ENCODE assay signal across 9 mouse cellular contexts in genomic region chr9:70168973-70169372, GRCm38 (mm10). TPM values are rescaled to one million over a fixed set of nuclear protein-coding genes. Genes with fewer than 3 reads are reported as not detected.
DNase-seq lines count a peak whose midpoint lies in the region; ATAC-seq and TF ChIP-seq lines count a peak whose summit lies in the region.
"Had no signal": no experiment of that assay in that cellular context is flagged by ENCODE, and none has a peak within 500 bp of the region (broad histone marks: within the 10 kb centered on the region; RNA-seq: fewer than 3 reads in every experiment).

No protein-coding gene starts in this region.

- H3K4me2 ChIP-seq in neural tube, embryonic 15.5 days = no peak overlapping the region

- no peaks in the 10 kb centered on the region for H3K27me3 ChIP-seq in neural tube, embryonic 15.5 days (replicated peaks)

- intact Hi-C loops in heart, postnatal 25 days (cut with DNase I) = no loop called here

- no peaks in the 10 kb centered on the region for H3K4me1 ChIP-seq in neural tube, embryonic 15.5 days
- no peaks in the 10 kb centered on the region for H3K4me1 ChIP-seq in cortical plate, adult 2 months (ENCODE audit: control insufficient read depth, insufficient read depth, low read length)

- H3K9me3 ChIP-seq in neural tube, embryonic 15.5 days (replicated peaks) = no peaks in the 10 kb centered on the region

- no peaks in the 10 kb centered on the region for H3K36me3 ChIP-seq in neural tube, embryonic 15.5 days

- no peak for TF ChIP-seq POLR2A in cortical plate, adult 2 months (IDR thresholded peaks at IDR 0.05; ENCODE audit: extremely low read depth, insufficient read depth, low read length)

- TF ChIP-seq CTCF in cortical plate, adult 2 months (IDR thresholded peaks at IDR 0.05; ENCODE audit: extremely low read depth, insufficient read depth, low read length) = 0 out of 2 replicates have a peak, but pooled peaks have one; percentile 15

- H3K4me3 ChIP-seq in neural tube, embryonic 15.5 days (replicated peaks) = no peak overlapping the region
- no peak overlapping the region for H3K4me3 ChIP-seq in cortical plate, adult 2 months (ENCODE audit: insufficient read depth, low read length)

- H3K9ac ChIP-seq in neural tube, embryonic 15.5 days (replicated peaks) = no peak overlapping the region

- WGBS in neural tube, embryonic 15.5 days = 92% methylated on average over 7 of the region's 7 CpGs

- no peak for ATAC-seq in neural tube, embryonic 15.5 days (ENCODE audit: low FRiP score)
- ATAC-seq: inflammation-experienced regulatory T-cells, adult 6 months had no signal

- no peak overlapping the region for H3K27ac ChIP-seq in neural tube, embryonic 15.5 days (replicated peaks)
- no peak overlapping the region for H3K27ac ChIP-seq in cortical plate, adult 2 months (ENCODE audit: insufficient read depth, low read length)

- peak; percentile 9 for DNase-seq in heart, postnatal 4 days
- DNase-seq in heart, postnatal 25 days (ENCODE audit: low spot score) = no peak
- peak; percentile 23 for DNase-seq in neural tube, embryonic 10.5 days (ENCODE audit: extremely low spot score, low spot score)
- DNase-seq in thymus, postnatal 4 days = peak; percentile 56
- no peak for DNase-seq in layer of hippocampus, adult 11-12 months (ENCODE audit: low spot score)
- DNase-seq in layer of hippocampus, adult 9-11 months = no peak

RNA-seq across cellular contexts. Expression of gene Fam81a, which starts 26.6 kb away (rescaled TPM):
- 10 to 100 TPM; 25.4 to 28.1 TPM for total RNA-seq in heart, postnatal 4 days (2021)
- total RNA-seq in heart, postnatal 25 days (2021) = 10 to 100 TPM; 35.8 to 41.9 TPM
- 9.1 and 9.5 TPM in 2 replicates for polyA plus RNA-seq in neural tube, embryonic 15.5 days (2015; fragmentation: Nextera tagmentation; extraction: Ambion mirVana)
- polyA plus RNA-seq in cortical plate, adult 2 months (2012; rRNA removed) = 135 and 144 TPM in 2 replicates

RNA-seq across cellular contexts. Expression of gene Myo1e, which starts 38.2 kb away (rescaled TPM):
- 10 to 100 TPM; 23.6 to 27.6 TPM for total RNA-seq in heart, postnatal 4 days (2021)
- total RNA-seq in heart, postnatal 25 days (2021) = 10 to 100 TPM; 10.6 to 12.2 TPM
- 5.3 and 8.9 TPM in 2 replicates for polyA plus RNA-seq in neural tube, embryonic 15.5 days (2015; fragmentation: Nextera tagmentation; extraction: Ambion mirVana)
- 8.7 and 9.4 TPM in 2 replicates for polyA plus RNA-seq in cortical plate, adult 2 months (2012; rRNA removed)

Comparison
In these comparisons a context has a peak if more than half of its experiments do, and no peak if none do; other contexts are left out.
1. DNase-seq: peak in heart, postnatal 4 days (single experiment), neural tube, embryonic 10.5 days (single experiment) and thymus, postnatal 4 days (single experiment); none in heart, postnatal 25 days (single experiment), layer of hippocampus, adult 11-12 months (single experiment) and layer of hippocampus, adult 9-11 months (single experiment).